Mouse (Mus musculus) forebrain, embryonic 14.5 days (tissue): ENCODE results near the gene Exoc4. TPM values are rescaled to one million over a fixed set of nuclear protein-coding genes. Genes with fewer than 3 reads are reported as not detected.

Experiments
- ATAC-seq: fragments of 200-750 bp; cut with Nextera tagmentation; 2 replicates; pipeline ENCODE4 v1.8.0; 2017; ENCODE audit warnings: mild to moderate bottlenecking, moderate library complexity
- DNase-seq: peaks from one replicate; pipeline ENCODE4 v3.0.0-alpha.2; 2015; ENCODE audit warnings: low spot score
- H3K27ac ChIP-seq: fragments of 300-500 bp; sonication (generic); 2 replicates; pipeline ENCODE4 v1.5.1; 2014; ENCODE audit warnings: low read depth, mild to moderate bottlenecking, control low read depth, low read length, moderate library complexity
- H3K27me3 ChIP-seq: fragments of 300-500 bp; sonication (generic); replicated peaks from 2 replicates; pipeline ENCODE4 v1.6.1; 2014; ENCODE audit warnings: low read length, control low read depth, mixed read lengths; ENCODE audit not compliant: control insufficient read depth, insufficient read depth
- H3K36me3 ChIP-seq: fragments of 300-500 bp; sonication (generic); 2 replicates; pipeline ENCODE4 v1.6.1; 2014; ENCODE audit warnings: low read length, control low read depth; ENCODE audit not compliant: control insufficient read depth, insufficient read depth
- H3K4me1 ChIP-seq: fragments of 300-500 bp; sonication (generic); 2 replicates; pipeline ENCODE4 v1.6.1; 2014; ENCODE audit warnings: antibody characterized with exemption, low read length, control low read depth; ENCODE audit not compliant: control insufficient read depth, insufficient read depth
- H3K4me2 ChIP-seq: fragments of 300-500 bp; sonication (generic); 2 replicates; pipeline ENCODE4 v1.6.1; 2014; ENCODE audit warnings: mild to moderate bottlenecking, control low read depth, low read length
- H3K4me3 ChIP-seq: fragments of 300-500 bp; sonication (generic); 2 replicates; pipeline ENCODE4 v1.5.1; 2014; ENCODE audit warnings: low read depth, low read length, control low read depth
- H3K9ac ChIP-seq: fragments of 300-500 bp; sonication (generic); 2 replicates; pipeline ENCODE4 v1.6.1; 2014; ENCODE audit warnings: mild to moderate bottlenecking, low read length, control low read depth, moderate library complexity
- H3K9me3 ChIP-seq: fragments of 300-500 bp; sonication (generic); replicated peaks from 2 replicates; pipeline ENCODE4 v1.6.1; 2016; ENCODE audit warnings: low read length, control low read depth, mixed read lengths; ENCODE audit not compliant: control insufficient read depth
- WGBS: fragments of 180-500 bp; shearing (Covaris S2); extraction: QIAGEN DNeasy Blood & Tissue Kit; methylation state at CpG from one replicate; pipeline ENCODE4 v1.1.7; 2014; 5-methylcytosine and 5-hydroxymethylcytosine counted together
- polyA plus RNA-seq: library from polyadenylated mRNA; unstranded; fragments of >200 nt; fragmentation: Nextera tagmentation; extraction: Ambion mirVana; gene quantifications from 2 replicates; pipeline ENCODE4 v1.2.1, GENCODE M21; 2014

Gene Exoc4
- polyA plus RNA-seq, 1 experiment from 2014 or later, result 35.8 TPM

DNA sequence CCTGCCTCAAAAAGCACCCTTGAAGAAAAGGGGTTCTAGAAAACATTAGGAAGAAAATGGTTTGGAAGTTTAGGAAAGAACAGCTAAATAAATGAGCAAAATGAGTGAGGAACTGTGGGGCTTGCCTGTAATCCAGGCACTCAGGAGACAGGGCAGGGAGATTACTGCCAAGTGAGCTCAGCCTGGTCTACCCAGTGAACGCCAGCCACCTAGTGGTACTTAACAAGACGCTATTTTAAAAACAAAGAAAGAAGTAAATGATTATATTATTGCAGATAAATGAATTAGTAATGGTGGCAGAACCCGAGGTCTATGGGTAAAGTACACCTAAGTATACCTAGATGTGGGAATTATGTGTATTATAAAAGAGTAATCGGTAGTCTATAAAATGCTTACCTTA is 651.7 kb downstream of the Exoc4 start:
- no peak overlapping the region for H3K4me3 ChIP-seq
- no peak overlapping the region for H3K4me2 ChIP-seq
- no peaks in the 10 kb centered on the region for H3K36me3 ChIP-seq
- H3K27ac ChIP-seq, result no peak overlapping the region
- no peak overlapping the region for H3K9ac ChIP-seq
- H3K27me3 ChIP-seq, result no peaks in the 10 kb centered on the region
- 78% methylated on average over 4 of the region's 4 CpGs for WGBS
- no peaks in the 10 kb centered on the region for H3K4me1 ChIP-seq
- no peak for DNase-seq
- H3K9me3 ChIP-seq, result no peaks in the 10 kb centered on the region
- no peak for ATAC-seq

- no peak for DNase-seq
- H3K4me2 ChIP-seq, result no peak overlapping the region
- no peaks in the 10 kb centered on the region for H3K27me3 ChIP-seq
- H3K4me1 ChIP-seq, result no peaks in the 10 kb centered on the region
- H3K36me3 ChIP-seq, result no peaks in the 10 kb centered on the region
- H3K27ac ChIP-seq, result no peak overlapping the region
- no peak overlapping the region for H3K9ac ChIP-seq
- 75% methylated on average over 1 of the region's 1 CpGs for WGBS
- H3K4me3 ChIP-seq, result no peak overlapping the region
- no peaks in the 10 kb centered on the region for H3K9me3 ChIP-seq
- ATAC-seq, result no peak
Observed at GRCm38 (mm10) chr6:33905099-33905498, 656.2 kb downstream of the Exoc4 start.

DNA sequence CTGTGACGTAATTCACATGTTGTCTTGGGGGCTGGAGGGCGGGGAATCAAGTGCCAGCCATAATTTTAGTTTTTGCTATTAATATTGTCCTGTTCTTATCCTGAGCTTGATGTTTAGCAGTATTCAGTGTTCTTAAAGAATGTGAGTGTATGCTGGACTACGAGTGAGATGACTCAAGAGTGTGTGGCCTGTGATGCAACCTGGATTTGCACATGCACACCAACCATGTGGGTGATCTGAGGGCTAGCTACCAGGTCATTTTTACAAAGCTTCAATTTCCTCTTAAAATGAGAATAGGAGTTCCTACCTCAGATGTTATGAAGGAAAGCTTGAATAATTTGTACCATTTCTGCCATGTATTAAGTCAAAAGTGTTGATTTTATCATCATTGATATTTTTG is 661.8 kb downstream of the Exoc4 start:
- Histone ChIP-seq H3K27ac (no peak overlapping the region), H3K4me2 (no peak overlapping the region), H3K4me1 (peaks cover 7% of the 10 kb centered on the region; the same call in 1 of the 2 replicates), H3K36me3 (no peaks in the 10 kb centered on the region), H3K4me3 (no peak overlapping the region), H3K9ac (no peak overlapping the region), H3K9me3 (no peaks in the 10 kb centered on the region), H3K27me3 (no peaks in the 10 kb centered on the region)
- DNase-seq (no peak), ATAC-seq (no peak)
- WGBS, result 91% methylated on average over 3 of the region's 3 CpGs

GRCm38 (mm10) chr6:33913072-33913471 is 664.2 kb downstream of the Exoc4 start:
- Histone ChIP-seq H3K4me1 (peaks cover 7% of the 10 kb centered on the region; the same call in 1 of the 2 replicates), H3K27me3 (no peaks in the 10 kb centered on the region), H3K9me3 (no peaks in the 10 kb centered on the region), H3K4me2 (no peak overlapping the region), H3K4me3 (no peak overlapping the region), H3K9ac (no peak overlapping the region), H3K27ac (peak overlapping the region; percentile 48; the same call in 1 of the 2 replicates), H3K36me3 (no peaks in the 10 kb centered on the region)
- WGBS, result 40% methylated on average over 5 of the region's 5 CpGs
- DNase-seq, result peak; percentile 72
- ATAC-seq, result 0 out of 2 replicates have a peak, but pooled peaks have one; percentile 46

- no peaks in the 10 kb centered on the region for H3K36me3 ChIP-seq
- H3K4me3 ChIP-seq, result no peak overlapping the region
- peak; percentile 49 for DNase-seq
- H3K4me2 ChIP-seq, result no peak overlapping the region
- WGBS, result 23% methylated on average over 8 of the region's 8 CpGs
- H3K27me3 ChIP-seq, result no peaks in the 10 kb centered on the region
- ATAC-seq, result no peak
- H3K9ac ChIP-seq, result peak overlapping the region; percentile 17; the same call in 1 of the 2 replicates
- peak overlapping the region; percentile 70 for H3K27ac ChIP-seq
- peaks cover 7% of the 10 kb centered on the region; the same call in 1 of the 2 replicates for H3K4me1 ChIP-seq
- H3K9me3 ChIP-seq, result no peaks in the 10 kb centered on the region
Observed at GRCm38 (mm10) chr6:33913486-33913885, 664.6 kb downstream of the Exoc4 start.

GRCm38 (mm10) chr6:33913964-33914363 is 665.1 kb downstream of the Exoc4 start:
- ATAC-seq (peak; percentile 52; the same call in 1 of the 2 replicates), DNase-seq (peak; percentile 52)
- H3K27ac ChIP-seq, result peak overlapping the region; percentile 9; the same call in 1 of the 2 replicates
- no peak overlapping the region for H3K4me3 ChIP-seq
- 72% methylated on average over 4 of the region's 4 CpGs for WGBS
- peaks cover 7% of the 10 kb centered on the region; the same call in 1 of the 2 replicates for H3K4me1 ChIP-seq
- H3K9ac ChIP-seq, result no peak overlapping the region
- H3K9me3 ChIP-seq, result no peaks in the 10 kb centered on the region
- H3K36me3 ChIP-seq, result no peaks in the 10 kb centered on the region
- H3K4me2 ChIP-seq, result no peak overlapping the region
- H3K27me3 ChIP-seq, result no peaks in the 10 kb centered on the region

DNA sequence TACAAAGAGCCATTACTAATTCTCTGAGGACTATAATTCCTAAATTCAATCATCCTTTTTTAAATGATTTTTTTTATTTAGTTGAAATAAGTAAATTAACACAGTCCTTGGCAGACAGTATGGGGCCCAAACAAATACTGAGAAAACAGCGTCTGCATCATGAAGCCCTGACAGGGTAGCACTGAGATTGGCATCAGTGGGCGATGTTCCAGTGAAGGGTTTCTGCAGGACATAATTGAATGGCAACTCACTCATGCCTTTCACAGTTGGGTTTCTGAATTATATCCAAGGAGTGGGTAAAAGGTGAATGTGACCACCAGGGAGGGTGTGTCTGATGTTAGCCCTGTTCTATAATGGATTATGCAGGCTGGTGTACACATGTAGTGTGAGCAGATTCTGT is 674.7 kb downstream of the Exoc4 start:
- H3K9me3 ChIP-seq, result no peaks in the 10 kb centered on the region
- no peak overlapping the region for H3K4me3 ChIP-seq
- WGBS, result 46% methylated on average over 2 of the region's 2 CpGs
- H3K4me2 ChIP-seq, result no peak overlapping the region
- no peak overlapping the region for H3K9ac ChIP-seq
- DNase-seq, result peak; percentile 43
- no peaks in the 10 kb centered on the region for H3K27me3 ChIP-seq
- no peaks in the 10 kb centered on the region for H3K4me1 ChIP-seq
- no peak overlapping the region for H3K27ac ChIP-seq
- no peaks in the 10 kb centered on the region for H3K36me3 ChIP-seq
- 0 out of 2 replicates have a peak, but pooled peaks have one; percentile 46 for ATAC-seq

GRCm38 (mm10) chr6:33924888-33925287 is 676.0 kb downstream of the Exoc4 start:
- H3K9me3 ChIP-seq, result no peaks in the 10 kb centered on the region
- no peak overlapping the region for H3K27ac ChIP-seq
- DNase-seq, result no peak
- no peak overlapping the region for H3K9ac ChIP-seq
- H3K36me3 ChIP-seq, result no peaks in the 10 kb centered on the region
- no peak overlapping the region for H3K4me3 ChIP-seq
- H3K4me2 ChIP-seq, result no peak overlapping the region
- 74% methylated on average over 4 of the region's 4 CpGs for WGBS
- ATAC-seq, result no peak
- peaks cover 6% of the 10 kb centered on the region; the same call in 1 of the 2 replicates for H3K4me1 ChIP-seq
- no peaks in the 10 kb centered on the region for H3K27me3 ChIP-seq

- Histone ChIP-seq H3K4me1 (peaks cover 12% of the 10 kb centered on the region), H3K4me3 (no peak overlapping the region), H3K9me3 (no peaks in the 10 kb centered on the region), H3K27ac (peak overlapping the region; percentile 65), H3K27me3 (no peaks in the 10 kb centered on the region), H3K36me3 (no peaks in the 10 kb centered on the region), H3K9ac (0 out of 2 replicates have a peak overlapping the region, but pooled peaks have one; percentile 17), H3K4me2 (0 out of 2 replicates have a peak overlapping the region, but pooled peaks have one; percentile 16)
- DNase-seq, result peak; percentile 94
- 22% methylated on average over 13 of the region's 13 CpGs for WGBS
- peak; percentile 96 for ATAC-seq
Observed at GRCm38 (mm10) chr6:33929342-33930086, 680.6 kb downstream of the Exoc4 start.
